Mouse (Mus musculus): ENCODE results near the gene Endou.
"Not testable (repeated sequence)": the region's sequence is repeated elsewhere in the genome, so short reads cannot be mapped to it uniquely, and the experiment has no call there.

The Endou gene

DNA sequence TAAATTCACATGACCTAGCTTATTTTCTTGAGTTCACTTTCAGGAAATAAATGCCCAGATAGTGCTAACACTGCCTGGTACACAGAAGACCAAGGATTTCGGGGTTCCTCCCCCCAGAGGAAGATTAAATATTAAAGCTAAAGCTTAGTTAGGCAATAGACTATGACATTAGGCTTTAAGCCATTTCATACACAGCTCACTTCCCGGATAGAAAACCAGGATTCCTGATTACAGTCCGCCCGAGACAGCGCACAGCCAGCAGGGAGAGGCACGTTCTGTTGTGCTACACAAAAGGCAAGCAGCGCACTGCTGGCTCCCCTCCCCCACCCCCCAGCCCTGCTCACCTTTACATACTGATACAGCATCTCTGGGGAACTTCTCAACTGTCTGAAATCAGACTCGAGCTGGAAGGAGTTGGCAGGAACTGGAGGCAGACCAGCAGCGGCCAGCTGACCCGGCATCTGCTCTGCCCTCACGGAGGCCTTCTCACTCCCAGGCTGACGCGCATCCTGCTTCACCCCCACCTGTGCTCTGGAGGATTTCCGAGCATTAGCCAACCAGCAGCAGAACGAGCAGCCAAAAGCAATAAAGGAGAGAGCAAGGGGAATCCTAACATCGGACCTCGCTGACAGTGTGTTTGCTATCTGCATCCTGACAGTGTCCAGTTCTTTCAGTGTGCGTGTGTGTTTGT is 51.0 kb downstream of the Endou start:
- DNase-seq = peak in 1 of 2 experiments; percentile 15

DNA sequence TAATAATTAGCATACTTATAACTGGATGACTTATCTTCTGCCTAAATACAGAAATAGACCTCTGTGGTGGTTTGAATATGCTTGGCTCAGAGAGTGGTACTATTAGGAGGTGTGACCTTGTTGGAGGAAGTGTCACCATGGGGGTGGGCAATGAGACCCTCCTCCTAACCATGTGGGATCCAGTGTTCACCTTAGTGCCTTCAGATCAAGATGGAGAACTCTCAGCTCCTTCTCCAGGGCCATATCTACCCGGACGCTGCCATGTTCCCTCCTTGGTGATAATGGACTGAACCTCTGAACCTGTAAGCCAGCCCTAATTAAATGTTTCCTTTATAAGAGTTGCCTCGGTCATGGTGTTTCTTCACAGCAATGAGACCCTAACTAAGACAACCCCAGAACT is 53.8 kb downstream of the Endou start:
- DNase-seq = no peak

DNA sequence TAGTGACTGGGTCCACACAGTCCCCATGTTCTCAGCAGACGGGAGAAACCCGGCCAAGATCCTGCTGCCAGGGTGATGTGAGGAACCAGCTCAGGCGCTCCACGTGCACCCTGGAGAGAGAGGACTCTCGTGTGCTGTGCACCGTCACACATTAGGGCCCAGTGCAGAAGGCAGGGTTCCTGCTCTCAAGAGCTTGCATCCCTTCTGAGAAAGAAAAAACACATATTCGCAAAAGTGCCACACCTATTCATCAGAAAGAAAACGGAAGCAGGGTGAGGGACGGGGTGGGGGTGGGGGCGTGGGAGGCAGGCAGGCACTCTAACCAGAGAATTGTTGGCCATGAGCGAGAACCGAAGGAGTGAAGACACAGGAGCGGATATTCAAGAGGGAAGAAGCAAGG is 55.2 kb downstream of the Endou start:
- no peak for DNase-seq

DNA sequence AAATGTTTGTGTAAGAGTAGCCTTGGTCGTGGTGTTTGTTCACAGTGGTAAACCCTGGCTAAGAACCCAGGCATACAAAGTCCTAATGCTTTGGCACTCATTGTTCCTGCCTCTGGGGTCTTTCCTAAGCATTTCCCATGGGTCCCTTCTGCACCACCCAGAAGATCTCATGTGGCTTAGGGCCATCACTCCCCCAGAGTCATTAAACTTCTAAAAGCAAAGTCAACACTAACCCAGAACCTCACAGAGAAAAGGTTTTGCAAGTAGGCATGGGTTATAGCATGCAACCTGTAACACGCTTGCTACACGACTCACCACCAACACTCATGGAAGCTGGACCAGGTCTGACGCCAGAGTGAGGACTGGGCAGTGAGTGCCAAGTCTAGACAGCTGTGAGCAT is 56.7 kb downstream of the Endou start:
- no peak for DNase-seq

DNA sequence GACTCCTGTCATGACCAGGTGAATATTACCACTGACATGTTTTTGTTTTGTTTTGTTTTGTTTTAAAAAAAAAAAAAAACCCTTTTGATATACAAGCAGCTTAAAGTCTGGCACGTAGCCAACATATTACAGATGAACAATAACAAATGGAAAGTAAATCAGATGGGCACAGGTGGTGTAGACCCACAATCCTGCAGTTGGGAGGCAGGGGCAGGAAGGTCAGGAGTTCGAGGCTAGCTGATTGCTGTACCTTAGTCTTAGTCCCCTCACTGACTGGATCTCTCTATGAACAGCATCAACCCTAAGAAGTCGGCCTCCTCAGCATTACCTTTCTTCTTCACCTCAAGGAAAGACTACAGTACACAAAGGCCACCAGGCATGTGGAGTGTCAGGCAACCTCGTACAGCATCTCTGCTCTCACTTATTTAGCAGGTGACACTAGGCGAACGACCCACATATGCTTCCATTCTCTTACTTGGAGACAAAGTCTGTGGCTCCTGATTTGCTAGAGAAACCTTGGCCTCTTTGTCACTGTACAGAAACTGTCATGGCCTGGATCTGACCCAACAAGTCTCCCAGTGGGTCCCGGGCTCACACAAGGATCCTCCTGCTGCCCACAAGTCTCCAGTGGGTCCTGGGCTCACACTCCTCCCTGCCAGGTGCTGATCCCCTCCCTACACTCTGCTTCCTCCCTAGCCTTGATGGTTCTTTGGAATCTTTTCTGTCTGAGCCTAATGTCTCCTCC is 57.7 kb downstream of the Endou start:
- DNase-seq = no peak

DNA sequence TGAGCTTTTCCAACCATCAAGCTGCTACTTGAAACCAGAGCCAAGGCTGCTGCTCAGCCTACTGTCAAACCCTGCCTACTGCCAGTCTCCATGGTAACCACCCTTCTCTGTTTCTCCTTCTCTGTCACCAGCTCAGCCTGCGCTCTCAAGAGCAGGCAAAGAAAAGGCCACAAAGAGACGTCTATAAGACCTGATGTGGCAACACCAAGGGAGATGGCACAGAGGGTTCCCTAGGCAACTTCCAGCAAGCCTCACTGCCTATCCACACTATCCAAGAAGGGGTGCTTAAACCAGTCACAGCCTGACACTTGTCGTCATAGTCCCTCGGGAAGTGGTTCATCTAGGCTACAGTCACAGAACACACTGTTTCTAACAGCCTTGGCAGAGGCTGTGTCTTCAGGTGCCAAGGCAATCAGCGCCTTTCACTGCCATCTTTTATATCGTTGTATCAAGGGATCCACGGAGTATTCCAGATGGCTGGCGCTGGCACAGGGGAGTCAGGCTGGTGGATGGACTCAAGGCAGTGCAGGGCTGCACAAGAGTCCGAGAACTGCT is 58.9 kb downstream of the Endou start:
- DNase-seq = no peak

DNA sequence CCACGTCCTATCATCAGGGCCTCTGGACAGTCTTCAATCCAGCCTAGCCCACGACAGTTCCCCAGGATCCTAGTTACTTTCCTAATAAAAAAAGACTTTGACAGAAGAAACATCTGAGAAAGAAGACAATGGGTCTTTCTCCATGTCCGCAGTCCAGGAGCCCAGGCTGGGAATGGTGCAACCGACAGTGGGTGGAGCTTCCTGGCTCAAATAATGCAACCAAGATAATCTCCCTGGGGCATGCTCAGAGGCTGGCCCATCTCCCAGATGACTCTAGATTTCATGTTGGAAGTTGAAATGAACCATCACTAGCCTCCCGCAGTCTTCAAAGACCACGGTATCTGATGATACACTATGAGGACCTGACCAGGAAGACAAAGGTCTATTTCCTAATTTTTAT is 60.6 kb downstream of the Endou start:
- no peak for DNase-seq

DNA sequence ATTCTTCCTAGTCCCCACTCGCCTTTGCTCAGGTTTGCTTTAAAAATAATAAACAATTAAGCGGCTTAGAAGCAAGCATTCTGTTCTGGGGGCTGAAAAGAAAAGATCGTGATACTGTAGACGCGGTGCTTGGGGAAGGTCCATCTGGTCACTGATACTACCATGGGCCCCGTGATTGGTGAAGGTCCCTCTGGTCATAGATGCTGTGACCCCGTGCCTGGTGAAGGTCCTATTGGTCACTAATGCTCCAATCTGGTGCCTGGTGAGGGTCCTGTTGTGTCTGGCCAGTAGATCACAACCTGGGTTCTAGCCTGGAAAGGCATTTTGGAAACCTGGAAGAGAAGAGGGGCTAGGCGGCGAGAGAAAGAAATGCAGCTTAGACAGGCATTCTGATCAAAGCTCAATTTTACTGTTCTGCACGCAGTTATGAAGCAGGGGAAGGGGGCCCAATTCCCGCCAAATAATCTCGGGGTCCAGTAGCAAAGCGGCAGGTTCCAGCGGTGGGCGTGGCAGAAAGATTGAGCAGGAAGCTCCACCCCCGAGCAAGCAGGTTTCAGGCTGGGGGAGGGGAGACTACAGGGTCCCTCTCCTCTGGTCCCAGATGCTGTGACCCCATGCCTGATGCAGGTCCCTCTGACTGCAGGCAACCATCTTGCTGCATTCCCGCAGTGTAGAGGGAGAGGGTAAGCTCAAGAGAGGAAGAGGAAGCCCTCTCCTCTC is 62.8 kb downstream of the Endou start:
- DNase-seq = not testable (repeated sequence)

DNA sequence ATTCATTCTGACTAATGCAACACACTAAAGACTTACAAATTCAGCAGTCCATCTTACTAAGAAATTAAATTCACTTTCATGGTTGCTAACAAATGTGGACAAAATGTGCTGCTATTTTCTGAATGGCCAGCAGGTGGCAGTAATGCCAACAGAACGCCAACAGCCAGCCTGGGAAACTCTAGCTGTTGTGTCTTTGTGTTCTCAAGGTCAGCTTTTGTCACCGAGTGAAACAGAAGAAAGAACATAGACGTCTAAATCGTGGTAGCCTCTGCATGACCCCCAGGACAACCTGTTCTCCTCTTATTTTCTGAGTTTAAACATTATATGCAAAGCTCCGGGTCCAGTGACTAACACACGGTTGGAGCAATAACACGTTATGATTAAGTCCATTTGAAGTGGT is 63.7 kb downstream of the Endou start:
- DNase-seq = peak; percentile 42 to 76

DNA sequence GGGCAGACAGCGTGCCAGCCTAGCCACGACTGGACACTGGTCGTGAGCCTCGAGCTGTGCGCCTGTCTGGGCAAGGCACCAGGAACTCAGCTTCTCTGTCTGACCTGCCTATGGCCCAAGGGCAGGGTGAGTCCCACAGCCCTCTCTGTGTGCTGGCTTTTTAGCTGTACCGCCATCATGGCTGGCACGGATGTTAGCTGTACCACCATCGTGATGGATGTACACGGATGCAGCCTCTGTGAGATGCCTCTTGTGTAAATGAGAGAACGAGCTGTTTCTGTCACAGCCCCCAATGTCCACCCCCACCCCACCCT is 64.7 kb downstream of the Endou start:
- no peak for DNase-seq

DNA sequence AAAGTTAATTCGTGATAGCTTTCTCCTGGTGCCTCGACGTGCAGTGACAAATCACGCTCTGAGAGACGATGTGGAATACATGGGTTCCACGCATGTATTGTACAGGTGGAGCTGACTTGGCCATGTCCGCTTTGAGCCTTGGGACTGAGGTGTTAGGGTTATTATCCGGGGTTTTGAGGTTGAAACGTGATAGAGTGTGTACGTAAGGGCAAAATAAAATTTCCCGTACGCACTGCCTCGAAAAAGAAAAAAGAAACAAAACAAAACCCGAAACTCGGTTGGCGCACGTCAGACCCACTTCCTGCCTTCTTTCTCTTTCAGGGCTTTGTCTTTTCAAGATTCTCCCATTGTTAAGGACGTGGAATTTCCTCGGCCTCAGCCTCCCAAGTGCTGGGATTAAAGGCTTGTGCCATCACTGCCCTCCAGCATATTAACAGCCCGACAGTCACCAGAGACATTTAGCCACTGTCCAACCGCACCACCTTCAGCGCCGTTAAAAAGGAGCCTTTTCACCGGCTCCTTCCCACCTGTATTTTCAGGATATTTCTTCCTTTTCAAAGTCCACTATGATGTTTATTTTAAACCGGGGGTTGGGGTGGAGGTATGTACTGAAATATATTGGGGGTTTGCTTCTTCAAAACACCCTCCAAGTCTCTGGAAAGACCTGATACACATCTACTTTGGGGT is 65.2 kb downstream of the Endou start:
- no peak for DNase-seq

DNA sequence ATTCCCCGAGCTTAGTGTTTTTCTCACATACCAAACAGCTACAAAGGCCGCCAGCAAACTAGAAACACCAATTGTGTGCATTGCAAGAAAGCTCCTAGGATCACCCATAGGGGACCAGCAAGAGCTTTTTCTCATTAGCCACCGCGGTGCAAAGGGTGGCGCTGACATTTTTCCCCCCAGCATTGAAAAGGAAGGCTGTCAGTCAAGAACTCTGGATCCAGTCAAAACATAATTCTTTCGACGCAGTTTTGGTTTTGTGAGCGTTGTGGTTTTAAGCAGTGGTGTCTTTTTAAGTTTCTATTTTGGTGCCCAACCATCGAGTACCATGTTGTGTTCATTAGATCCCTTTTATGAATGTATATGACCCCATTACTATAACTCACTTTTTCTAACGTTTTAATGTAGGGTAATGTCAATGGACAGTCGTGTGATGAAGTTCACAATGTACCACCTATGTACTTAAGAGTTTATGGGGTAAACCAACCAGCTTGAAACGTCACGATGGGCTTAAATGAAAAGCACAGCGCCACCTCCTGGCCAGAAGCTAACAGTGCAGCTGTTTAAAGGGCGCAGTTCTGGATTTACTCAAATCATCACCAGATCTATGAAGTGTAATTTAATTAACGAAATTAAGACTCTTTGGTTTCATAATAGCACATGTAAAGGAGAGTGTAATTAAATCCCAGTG is 66.0 kb downstream of the Endou start:
- DNase-seq = peak in 1 of 2 experiments; percentile 19

DNA sequence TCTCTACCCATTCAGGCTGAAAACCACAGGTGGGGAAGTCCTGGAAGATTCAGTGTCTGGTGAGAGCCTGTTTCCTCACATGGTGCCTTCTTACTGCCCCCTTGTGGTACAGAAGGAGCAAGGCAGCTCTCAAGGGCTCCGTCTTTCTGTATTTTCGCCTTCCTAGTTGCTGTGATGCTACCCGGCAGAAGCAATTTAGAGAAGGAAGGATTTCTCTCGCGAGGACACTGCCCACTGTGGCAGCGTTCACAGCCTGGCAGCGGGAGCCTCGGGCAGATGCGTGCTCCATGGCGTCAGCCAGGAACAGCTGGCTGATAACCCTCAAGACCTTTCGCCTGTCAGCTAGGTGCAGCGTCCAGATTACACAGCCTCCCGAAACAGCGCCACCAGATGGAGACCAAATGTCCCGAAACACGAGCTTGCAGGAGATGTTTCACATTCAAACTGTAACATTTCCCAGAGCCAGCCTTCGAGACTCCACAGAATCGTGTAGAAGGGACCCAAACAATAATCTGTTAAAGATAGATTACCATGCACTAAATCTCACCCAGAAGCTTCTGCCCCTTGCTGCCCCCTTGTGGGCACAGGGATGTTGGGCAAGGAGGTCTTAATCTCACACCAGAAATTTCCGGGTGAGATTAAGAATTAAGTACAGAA is 67.3 kb downstream of the Endou start:
- peak; percentile 70 to 81 for DNase-seq

Data from lung, postnatal 4 days (tissue).